Mouse (Mus musculus) heart, embryonic 16.5 days (tissue): ENCODE measurements around the gene Nr5a2. TPM values are rescaled to one million over a fixed set of nuclear protein-coding genes. Genes with fewer than 3 reads are reported as not detected.

Experiments
- ATAC-seq: fragments of 200-750 bp; cut with Nextera tagmentation; replicated peaks from 2 replicates; pipeline ENCODE4 v1.8.0; 2017; ENCODE audit warnings: moderate number of reproducible peaks; ENCODE audit not compliant: insufficient read depth, low FRiP score; ENCODE audit errors: extremely low read depth
- H3K27ac ChIP-seq: fragments of 300-500 bp; sonication (generic); 2 replicates; pipeline ENCODE4 v1.5.1; 2014; ENCODE audit warnings: mild to moderate bottlenecking, low read length, control low read depth, moderate library complexity
- H3K27me3 ChIP-seq: fragments of 300-500 bp; sonication (generic); 2 replicates; pipeline ENCODE4 v1.6.1; 2014; ENCODE audit warnings: low read length, mixed read lengths; ENCODE audit not compliant: control insufficient read depth, insufficient read depth
- H3K36me3 ChIP-seq: fragments of 300-500 bp; sonication (generic); 2 replicates; pipeline ENCODE4 v1.6.1; 2014; ENCODE audit not compliant: control insufficient read depth, insufficient read depth
- H3K4me1 ChIP-seq: fragments of 300-500 bp; sonication (generic); 2 replicates; pipeline ENCODE4 v1.6.1; 2014; ENCODE audit warnings: low read length, mixed read lengths; ENCODE audit not compliant: control insufficient read depth, insufficient read depth
- H3K4me2 ChIP-seq: fragments of 300-500 bp; sonication (generic); 2 replicates; pipeline ENCODE4 v1.6.1; 2014; ENCODE audit warnings: low read depth, mild to moderate bottlenecking, control low read depth, low read length
- H3K4me3 ChIP-seq: fragments of 300-500 bp; sonication (generic); 2 replicates; pipeline ENCODE4 v1.5.1; 2014; ENCODE audit warnings: mild to moderate bottlenecking, control low read depth, low read length
- H3K9ac ChIP-seq: fragments of 300-500 bp; sonication (generic); 2 replicates; pipeline ENCODE4 v1.6.1; 2014; ENCODE audit warnings: low read length, control low read depth
- H3K9me3 ChIP-seq: fragments of 300-500 bp; sonication (generic); replicated peaks from 2 replicates; pipeline ENCODE4 v1.6.1; 2016; ENCODE audit warnings: low read length; ENCODE audit not compliant: control insufficient read depth
- WGBS: fragments of 180-500 bp; shearing (Covaris S2); extraction: QIAGEN DNeasy Blood & Tissue Kit; methylation state at CpG from one replicate; pipeline ENCODE4 v1.1.7; 2014; 5-methylcytosine and 5-hydroxymethylcytosine counted together
- polyA plus RNA-seq: library from polyadenylated mRNA; unstranded; fragments of >200 nt; fragmentation: Nextera tagmentation; extraction: Ambion mirVana; gene quantifications from 2 replicates; pipeline ENCODE4 v1.2.1, GENCODE M21; 2015

Gene Nr5a2
- polyA plus RNA-seq, 1 experiment from 2014 or later = 0.50 TPM

DNA sequence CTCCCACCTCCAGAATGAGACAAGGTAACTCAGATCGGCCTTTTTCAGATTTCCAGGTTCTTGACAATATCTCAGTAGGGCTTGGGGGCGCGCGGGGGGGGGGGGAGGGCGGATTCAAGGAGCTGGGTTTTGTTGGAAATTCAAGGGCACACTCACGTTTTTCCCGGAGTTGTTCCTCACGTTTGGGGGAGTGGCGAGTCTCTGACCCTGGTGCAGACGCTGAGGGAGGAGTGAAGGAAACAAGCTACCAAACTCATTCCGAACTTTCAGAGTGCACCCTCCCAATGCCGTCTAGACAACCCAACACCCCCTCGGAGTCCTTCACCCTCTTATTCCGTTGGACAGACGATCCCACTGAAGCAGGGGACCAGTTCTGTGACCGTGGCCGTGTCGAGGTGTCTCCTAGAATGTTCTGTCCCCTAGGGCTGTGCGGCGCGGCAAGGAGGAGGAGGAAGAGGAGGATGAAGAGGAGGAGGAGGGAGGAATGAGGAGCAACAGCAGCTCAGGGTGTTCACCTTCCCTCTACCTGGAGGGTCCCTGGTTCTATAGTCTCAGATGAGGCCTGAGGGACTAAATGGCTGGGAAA is 8.2 kb downstream of the Nr5a2 start:
- H3K27ac ChIP-seq = no peak overlapping the region
- H3K4me1 ChIP-seq = peaks cover 21% of the 10 kb centered on the region
- H3K4me3 ChIP-seq = peak overlapping the region; percentile 43
- H3K4me2 ChIP-seq = peak overlapping the region; percentile 62
- no peaks in the 10 kb centered on the region for H3K36me3 ChIP-seq
- H3K27me3 ChIP-seq = peaks cover 80% of the 10 kb centered on the region
- ATAC-seq = no peak
- 3% methylated on average over 19 of the region's 21 CpGs for WGBS
- no peaks in the 10 kb centered on the region for H3K9me3 ChIP-seq
- H3K9ac ChIP-seq = no peak overlapping the region

DNA sequence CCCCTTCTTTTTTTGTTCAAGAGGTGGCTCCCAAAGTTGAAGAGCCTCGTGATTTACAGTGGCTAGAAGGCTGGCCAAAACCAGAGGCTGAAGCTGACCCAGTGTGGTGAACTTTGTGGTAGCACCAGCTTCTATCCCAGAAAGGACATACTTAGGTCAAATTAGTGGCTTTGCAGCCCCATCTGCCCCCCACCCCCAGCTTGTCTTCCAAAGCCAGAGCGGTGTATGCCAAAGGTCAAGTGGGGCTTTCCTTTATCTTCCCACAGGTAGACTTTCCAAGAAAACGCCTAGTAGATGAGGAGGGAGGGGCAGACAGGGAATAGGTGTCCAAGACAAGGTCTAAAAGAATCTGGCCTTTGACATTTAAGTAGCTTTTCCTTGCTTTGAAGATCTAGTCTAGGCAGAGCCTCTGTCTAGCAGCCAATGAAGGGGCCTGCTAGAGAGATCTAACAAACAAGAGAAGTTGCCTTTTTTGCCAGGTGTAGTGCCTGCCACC is 9.0 kb downstream of the Nr5a2 start:
- WGBS = 46% methylated on average over 3 of the region's 3 CpGs
- no peak overlapping the region for H3K4me2 ChIP-seq
- H3K4me3 ChIP-seq = no peak overlapping the region
- ATAC-seq = no peak
- no peaks in the 10 kb centered on the region for H3K36me3 ChIP-seq
- H3K4me1 ChIP-seq = peaks cover 22% of the 10 kb centered on the region
- H3K27ac ChIP-seq = no peak overlapping the region
- H3K9me3 ChIP-seq = no peaks in the 10 kb centered on the region
- H3K27me3 ChIP-seq = peaks cover 79% of the 10 kb centered on the region
- no peak overlapping the region for H3K9ac ChIP-seq

DNA sequence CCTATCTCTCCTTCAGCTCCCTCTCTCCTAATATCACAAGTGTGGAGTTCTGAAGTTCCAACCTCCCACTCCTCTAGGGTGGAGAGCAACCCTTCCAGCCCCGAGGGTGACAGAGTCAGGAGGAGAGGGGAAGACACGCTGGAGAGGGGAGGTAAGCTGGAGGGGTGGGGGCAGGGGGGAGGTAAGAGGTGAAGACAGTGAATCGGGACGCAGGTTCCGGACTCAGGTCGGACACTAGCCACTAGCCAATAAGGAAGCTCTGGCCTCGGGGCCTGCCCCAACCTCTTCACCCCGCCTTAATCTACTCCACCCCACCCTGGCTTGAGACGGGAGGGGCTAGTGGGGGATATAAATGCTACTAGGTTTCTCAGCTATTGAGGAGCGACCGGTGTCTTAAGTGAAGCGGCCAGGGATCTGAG is 10.9 kb downstream of the Nr5a2 start:
- Histone ChIP-seq H3K36me3 (no peaks in the 10 kb centered on the region), H3K9me3 (no peaks in the 10 kb centered on the region), H3K4me1 (peaks cover 26% of the 10 kb centered on the region), H3K4me2 (peak overlapping the region; percentile 90), H3K27me3 (peaks cover 78% of the 10 kb centered on the region), H3K27ac (no peak overlapping the region), H3K9ac (no peak overlapping the region), H3K4me3 (peak overlapping the region; percentile 60)
- 0 out of 2 replicates have a peak, but pooled peaks have one; percentile 8 for ATAC-seq
- 6% methylated on average over 12 of the region's 12 CpGs for WGBS

DNA sequence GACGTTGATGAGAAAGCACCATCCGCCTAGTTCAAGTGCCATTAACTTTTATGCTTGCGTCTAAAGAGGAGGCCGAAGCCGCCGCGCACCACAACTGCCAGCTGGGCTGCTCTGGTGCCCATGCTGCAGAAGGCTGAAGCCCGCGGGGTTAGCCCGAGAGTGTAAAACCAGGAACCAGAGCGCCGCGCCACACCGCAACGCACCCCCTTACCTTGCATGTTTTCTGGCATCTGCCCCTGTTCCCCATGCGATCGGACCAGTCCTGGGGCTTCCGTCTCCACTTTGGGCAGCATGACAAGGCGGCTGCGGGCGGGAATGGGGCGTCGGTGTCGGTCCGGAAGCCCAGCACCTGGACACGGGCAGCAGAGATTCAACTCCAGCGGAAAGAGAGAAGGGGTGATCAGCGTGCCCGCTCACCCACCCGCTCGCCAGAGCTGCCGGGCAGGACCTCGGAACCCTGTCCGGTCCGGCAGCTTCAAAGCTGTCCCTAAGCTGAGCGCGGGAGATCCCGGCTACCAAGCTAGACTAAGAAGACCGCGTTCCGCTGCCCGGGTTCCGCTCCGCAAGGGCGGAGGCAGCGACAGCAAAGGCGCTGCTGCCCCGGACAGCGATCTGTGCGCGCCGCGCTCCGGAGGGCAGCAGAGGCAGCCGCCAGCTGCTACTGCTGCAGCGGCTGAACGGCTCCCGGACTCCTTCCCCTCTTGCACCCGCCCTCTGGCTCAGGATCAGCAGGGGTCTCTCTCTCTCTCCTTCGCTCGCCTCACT is 11.6 kb downstream of the Nr5a2 start:
- peak overlapping the region; percentile 60 for H3K4me3 ChIP-seq
- H3K4me1 ChIP-seq = peaks cover 26% of the 10 kb centered on the region
- peaks cover 75% of the 10 kb centered on the region for H3K27me3 ChIP-seq
- peak overlapping the region; percentile 60 for H3K9ac ChIP-seq
- H3K9me3 ChIP-seq = no peaks in the 10 kb centered on the region
- no peaks in the 10 kb centered on the region for H3K36me3 ChIP-seq
- no peak overlapping the region for H3K27ac ChIP-seq
- H3K4me2 ChIP-seq = peak overlapping the region; percentile 90
- peak; percentile 81 for ATAC-seq
- under 1% methylated on average over 60 of the region's 61 CpGs for WGBS

DNA sequence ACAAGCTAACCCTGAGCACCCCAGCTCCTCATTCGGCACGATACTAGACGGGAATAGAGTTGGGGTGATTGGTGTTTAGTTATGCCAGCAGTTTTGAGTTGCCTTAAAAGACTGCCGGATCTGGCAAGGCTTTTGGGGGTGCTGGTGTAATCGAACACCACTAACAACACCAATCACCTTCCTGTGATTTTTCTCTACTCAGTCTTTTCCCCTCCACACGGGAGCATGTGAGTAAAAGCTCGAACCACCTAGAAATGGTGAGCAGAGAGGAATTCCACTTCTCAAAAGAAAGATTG is 12.2 kb downstream of the Nr5a2 start:
- peak overlapping the region; percentile 90 for H3K4me2 ChIP-seq
- no peak overlapping the region for H3K9ac ChIP-seq
- no peak for ATAC-seq
- H3K4me1 ChIP-seq = peaks cover 26% of the 10 kb centered on the region
- H3K27me3 ChIP-seq = peaks cover 72% of the 10 kb centered on the region
- H3K36me3 ChIP-seq = no peaks in the 10 kb centered on the region
- H3K27ac ChIP-seq = no peak overlapping the region
- H3K9me3 ChIP-seq = no peaks in the 10 kb centered on the region
- H3K4me3 ChIP-seq = peak overlapping the region; percentile 60
- 2% methylated on average over 7 of the region's 7 CpGs for WGBS

DNA sequence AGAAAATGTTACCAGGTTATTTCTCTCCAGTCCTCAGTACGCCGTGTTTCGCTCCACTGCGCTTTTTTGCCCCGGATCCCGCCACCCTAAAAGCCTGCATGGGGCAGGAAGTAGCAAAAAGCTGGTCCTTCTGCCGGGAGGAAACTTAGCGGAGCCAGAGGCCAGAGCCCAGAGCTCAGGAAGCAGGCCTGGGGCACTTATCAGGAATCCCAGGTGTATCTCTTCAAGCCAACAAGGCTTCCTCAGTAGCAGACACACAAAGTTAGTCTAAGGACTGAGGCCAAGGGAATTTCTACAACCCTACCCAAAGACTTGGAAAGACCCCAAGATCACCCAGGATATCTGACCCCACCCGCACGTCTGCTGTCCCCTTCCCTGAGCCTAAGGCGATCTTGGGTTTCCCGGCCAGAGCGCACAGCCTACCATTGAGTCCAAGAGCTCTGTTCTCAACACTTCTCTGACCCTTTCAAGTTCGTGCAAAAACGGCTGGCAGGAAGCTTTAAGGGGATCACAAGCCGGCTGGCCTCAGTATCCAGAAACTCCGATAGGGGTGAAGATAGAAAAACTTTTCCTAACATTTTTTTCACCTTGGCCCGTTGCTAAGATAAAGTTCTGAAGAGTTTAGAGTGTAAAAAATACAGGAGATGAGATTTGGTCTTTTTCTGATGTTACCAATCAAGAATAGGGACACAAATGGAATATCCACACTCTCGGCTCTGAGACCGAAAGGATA is 12.7 kb downstream of the Nr5a2 start:
- no peak for ATAC-seq
- Histone ChIP-seq H3K36me3 (no peaks in the 10 kb centered on the region), H3K4me3 (peak overlapping the region; percentile 60), H3K4me2 (peak overlapping the region; percentile 90), H3K27ac (no peak overlapping the region), H3K9me3 (no peaks in the 10 kb centered on the region), H3K9ac (no peak overlapping the region), H3K4me1 (peaks cover 25% of the 10 kb centered on the region), H3K27me3 (peaks cover 68% of the 10 kb centered on the region)
- WGBS = 4% methylated on average over 20 of the region's 20 CpGs

DNA sequence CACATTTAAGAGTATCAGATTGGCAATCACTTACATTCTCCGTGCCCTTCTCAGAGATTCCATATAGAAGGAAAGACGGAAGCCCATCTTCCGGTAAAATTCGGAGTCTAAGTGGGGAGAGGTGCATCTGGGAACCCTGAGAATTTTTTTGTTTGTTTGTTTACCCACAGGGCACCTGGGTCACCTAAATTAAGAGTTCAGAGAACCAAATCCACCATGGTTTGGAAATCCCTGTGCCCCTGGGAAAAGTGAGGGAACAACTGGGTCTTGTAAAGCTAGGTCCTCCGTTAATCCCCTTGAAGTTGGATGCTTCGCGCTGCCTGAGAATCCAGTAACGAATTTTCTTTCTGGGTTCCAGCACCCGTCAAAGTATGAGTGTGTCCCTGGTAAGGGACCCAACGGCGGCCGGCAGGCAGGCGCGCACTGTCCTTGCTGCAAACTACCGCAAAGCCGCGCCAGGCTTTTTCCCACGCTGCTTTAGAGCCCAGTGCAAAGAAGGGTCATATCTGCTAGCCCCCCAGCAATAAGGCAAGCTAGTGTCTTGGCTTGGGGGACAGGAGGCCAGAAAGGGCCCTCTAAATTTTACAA is 13.3 kb downstream of the Nr5a2 start:
- no peak for ATAC-seq
- Histone ChIP-seq H3K4me2 (peak overlapping the region; percentile 90), H3K4me3 (peak overlapping the region; percentile 60), H3K27me3 (peaks cover 64% of the 10 kb centered on the region), H3K9me3 (no peaks in the 10 kb centered on the region), H3K36me3 (no peaks in the 10 kb centered on the region), H3K27ac (no peak overlapping the region), H3K9ac (no peak overlapping the region), H3K4me1 (peaks cover 20% of the 10 kb centered on the region)
- WGBS = 3% methylated on average over 18 of the region's 18 CpGs

DNA sequence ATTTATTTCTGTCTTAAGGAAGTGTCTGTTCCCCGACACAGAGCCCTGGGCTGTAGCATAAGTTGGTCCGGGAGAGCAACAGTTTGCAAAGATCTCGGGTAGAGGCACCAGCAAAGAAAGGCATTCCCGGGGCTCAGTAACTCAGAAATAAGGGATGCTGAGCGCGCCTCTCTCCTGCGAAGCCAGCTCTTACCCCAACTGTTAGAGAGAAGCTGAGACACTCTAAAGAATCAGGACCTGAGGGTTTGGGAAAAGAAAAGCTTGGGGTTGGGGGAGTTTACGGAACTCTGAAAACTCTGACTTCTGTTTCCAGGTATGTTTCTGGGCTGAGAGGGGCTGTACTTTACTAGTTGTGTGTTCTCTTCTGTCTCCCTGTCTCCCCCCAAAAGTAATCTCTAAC is 13.8 kb downstream of the Nr5a2 start:
- H3K36me3 ChIP-seq = no peaks in the 10 kb centered on the region
- 4% methylated on average over 8 of the region's 8 CpGs for WGBS
- H3K4me1 ChIP-seq = peaks cover 20% of the 10 kb centered on the region
- H3K4me3 ChIP-seq = peak overlapping the region; percentile 60
- ATAC-seq = no peak
- H3K27me3 ChIP-seq = peaks cover 59% of the 10 kb centered on the region
- no peak overlapping the region for H3K27ac ChIP-seq
- no peaks in the 10 kb centered on the region for H3K9me3 ChIP-seq
- no peak overlapping the region for H3K9ac ChIP-seq
- peak overlapping the region; percentile 90; the same call in 1 of the 2 replicates for H3K4me2 ChIP-seq
